Mouse (Mus musculus) olfactory bulb, adult 2 months (tissue): ENCODE measurements around the gene Slc24a4.

Source experiments
- CTCF ChIP-seq: fragments of 200-500 bp; IDR thresholded peaks from 2 replicates; pipeline ENCODE4 v1.5.1; 2012; ENCODE audit warnings: low read depth, mild to moderate bottlenecking, low read length, moderate library complexity; ENCODE audit not compliant: insufficient read depth
- POLR2A ChIP-seq: fragments of 200-500 bp; IDR thresholded peaks from 2 replicates; pipeline ENCODE4 v1.6.1; 2012; ENCODE audit warnings: mild to moderate bottlenecking, low read depth, low read length, moderate library complexity; ENCODE audit not compliant: insufficient read depth

DNA sequence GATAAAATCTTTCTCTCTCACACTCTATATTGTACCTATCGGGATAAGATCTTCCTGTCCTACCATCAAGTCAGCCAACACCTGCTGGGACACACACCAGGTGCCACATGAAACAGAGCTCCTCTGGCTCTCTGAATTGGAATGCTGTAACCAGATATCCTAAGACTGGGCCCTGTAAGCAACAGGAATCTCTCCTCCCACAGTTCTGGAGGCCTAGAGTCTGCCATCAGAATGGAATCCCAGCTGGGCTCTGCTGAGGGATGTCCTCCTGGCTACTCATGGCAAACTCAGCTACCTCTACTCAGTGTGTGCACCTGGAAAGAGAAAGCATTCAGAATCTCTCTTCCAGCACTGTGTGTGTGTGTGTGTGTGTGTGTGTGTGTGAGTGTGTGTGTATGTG is 115.4 kb downstream of the Slc24a4 start:
- TF ChIP-seq POLR2A (no peak), CTCF (no peak)
